Mouse (Mus musculus) liver, embryonic 16.5 days (tissue): ENCODE data around the gene Uvrag. TPM values are rescaled to one million over a fixed set of nuclear protein-coding genes. Genes with fewer than 3 reads are reported as not detected.
A peak's percentile ranks its signal among the peaks of the same experiment; 100 is the strongest.

Experiments used
- ATAC-seq: fragments of 200-750 bp; cut with Nextera tagmentation; 2 replicates; pipeline ENCODE4 v1.8.0; 2017; ENCODE audit warnings: low read depth, mild to moderate bottlenecking, moderate number of reproducible peaks, moderate library complexity
- H3K27ac ChIP-seq: fragments of 300-500 bp; sonication (generic); 2 replicates; pipeline ENCODE4 v1.5.1; 2014; ENCODE audit warnings: mild to moderate bottlenecking, low read length
- H3K27me3 ChIP-seq: fragments of 300-500 bp; sonication (generic); 2 replicates; pipeline ENCODE4 v1.6.1; 2014; ENCODE audit warnings: low read depth, low read length, mixed read lengths; ENCODE audit not compliant: control insufficient read depth, insufficient read depth
- H3K36me3 ChIP-seq: fragments of 300-500 bp; sonication (generic); 2 replicates; pipeline ENCODE4 v1.6.1; 2014; ENCODE audit warnings: mild to moderate bottlenecking; ENCODE audit not compliant: control insufficient read depth, insufficient read depth
- H3K4me1 ChIP-seq: fragments of 300-500 bp; sonication (generic); 2 replicates; pipeline ENCODE4 v1.6.1; 2014; ENCODE audit warnings: low read depth, low read length, mixed read lengths; ENCODE audit not compliant: control insufficient read depth
- H3K4me2 ChIP-seq: fragments of 300-500 bp; sonication (generic); 2 replicates; pipeline ENCODE4 v1.6.1; 2014; ENCODE audit warnings: low read depth, low read length, mixed read lengths
- H3K4me3 ChIP-seq: fragments of 300-500 bp; sonication (generic); 2 replicates; pipeline ENCODE4 v1.5.1; 2014; ENCODE audit warnings: low read depth, mild to moderate bottlenecking, low read length
- H3K9ac ChIP-seq: fragments of 300-500 bp; sonication (generic); 2 replicates; pipeline ENCODE4 v1.6.1; 2014; ENCODE audit warnings: low read depth, low read length
- H3K9me3 ChIP-seq: fragments of 300-500 bp; sonication (generic); replicated peaks from 2 replicates; pipeline ENCODE4 v1.6.1; 2016; ENCODE audit warnings: low read length; ENCODE audit not compliant: control insufficient read depth
- WGBS: fragments of 180-500 bp; shearing (Covaris S2); extraction: QIAGEN DNeasy Blood & Tissue Kit; methylation state at CpG from one replicate; pipeline ENCODE4 v1.1.7; 2014; ENCODE audit not compliant: insufficient replicate concordance; 5-methylcytosine and 5-hydroxymethylcytosine counted together
- polyA plus RNA-seq: library from polyadenylated mRNA; unstranded; fragments of >200 nt; fragmentation: Nextera tagmentation; extraction: Ambion mirVana; gene quantifications from 2 replicates; pipeline ENCODE4 v1.2.1, GENCODE M21; 2015

The Uvrag gene
- polyA plus RNA-seq, 1 experiment from 2014 or later = 8.2 TPM

DNA sequence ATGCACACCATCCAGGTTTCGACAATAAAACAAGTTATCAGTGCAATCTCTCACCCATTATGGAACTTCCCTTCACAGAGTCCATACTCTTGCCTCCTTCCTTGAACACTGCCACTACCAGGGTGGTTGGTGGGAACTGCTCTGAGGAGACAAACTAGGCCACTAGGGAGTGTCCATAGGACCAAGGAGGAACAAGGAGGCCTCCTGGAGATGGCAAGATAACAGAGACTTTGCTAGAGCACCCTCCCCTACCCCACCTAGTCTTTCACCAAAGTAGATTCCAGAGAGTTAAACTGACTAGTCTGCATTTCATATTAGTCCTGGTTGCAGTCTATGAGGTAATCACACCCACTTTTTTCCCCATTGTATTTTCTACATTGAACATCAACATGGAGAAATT is 39.2 kb upstream of the Uvrag start:
- H3K27me3 ChIP-seq = peaks cover 9% of the 10 kb centered on the region
- peak overlapping the region; percentile 36; the same call in 1 of the 2 replicates for H3K9ac ChIP-seq
- peak overlapping the region; percentile 78 for H3K4me2 ChIP-seq
- 36% methylated on average over 1 of the region's 1 CpGs for WGBS
- no peak for ATAC-seq
- peak overlapping the region; percentile 68 for H3K4me3 ChIP-seq
- H3K36me3 ChIP-seq = no peaks in the 10 kb centered on the region
- no peaks in the 10 kb centered on the region for H3K9me3 ChIP-seq
- no peak overlapping the region; the same call in 1 of the 2 replicates for H3K27ac ChIP-seq
- H3K4me1 ChIP-seq = peaks cover 18% of the 10 kb centered on the region

GRCm38 (mm10) chr7:99179271-99179670 is 38.3 kb upstream of the Uvrag start:
- Histone ChIP-seq H3K36me3 (no peaks in the 10 kb centered on the region), H3K4me3 (peak overlapping the region; percentile 68), H3K4me1 (peaks cover 18% of the 10 kb centered on the region), H3K27ac (no peak overlapping the region), H3K9me3 (no peaks in the 10 kb centered on the region), H3K9ac (no peak overlapping the region), H3K4me2 (peak overlapping the region; percentile 78; the same call in 1 of the 2 replicates), H3K27me3 (peaks cover 9% of the 10 kb centered on the region)
- no peak for ATAC-seq
- WGBS = 74% methylated on average over 9 of the region's 9 CpGs

- ATAC-seq = no peak
Measured at GRCm38 (mm10) chr7:99177386-99177785, 36.4 kb upstream of the Uvrag start.

DNA sequence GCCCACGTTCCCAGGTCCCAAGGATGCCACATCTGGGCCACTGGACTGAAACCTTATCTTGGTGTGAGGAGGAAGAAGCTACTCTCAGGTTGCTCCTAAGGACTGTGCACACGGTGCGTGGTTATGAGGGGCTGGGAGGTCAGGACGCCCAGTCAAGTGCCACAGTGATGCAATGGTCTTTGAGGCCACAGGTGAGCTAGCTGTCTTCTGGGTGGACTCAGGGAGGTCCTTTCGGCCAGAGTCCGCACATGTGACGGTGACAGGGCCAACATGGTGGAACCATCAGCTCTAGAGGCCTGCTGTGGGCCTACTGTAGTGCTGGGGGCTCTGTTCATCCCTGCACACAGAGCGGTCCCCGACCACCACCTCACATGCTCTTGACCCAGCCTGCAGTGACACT is 34.7 kb upstream of the Uvrag start:
- H3K9me3 ChIP-seq = no peaks in the 10 kb centered on the region
- no peak overlapping the region for H3K9ac ChIP-seq
- no peaks in the 10 kb centered on the region for H3K27me3 ChIP-seq
- peaks cover 17% of the 10 kb centered on the region for H3K4me1 ChIP-seq
- H3K36me3 ChIP-seq = no peaks in the 10 kb centered on the region
- H3K4me3 ChIP-seq = no peak overlapping the region
- 70% methylated on average over 9 of the region's 9 CpGs for WGBS
- H3K27ac ChIP-seq = no peak overlapping the region
- no peak overlapping the region for H3K4me2 ChIP-seq
- peak; percentile 32; the same call in 1 of the 2 replicates for ATAC-seq

More at GRCm38 (mm10) chr7:99177386-99177785, 36.4 kb upstream of the Uvrag start:
- no peak overlapping the region for H3K9ac ChIP-seq
- no peak overlapping the region for H3K4me3 ChIP-seq
- 66% methylated on average over 5 of the region's 5 CpGs for WGBS
- no peak overlapping the region for H3K27ac ChIP-seq
- no peaks in the 10 kb centered on the region for H3K9me3 ChIP-seq
- H3K4me2 ChIP-seq = no peak overlapping the region
- no peaks in the 10 kb centered on the region for H3K36me3 ChIP-seq
- peaks cover 8% of the 10 kb centered on the region for H3K27me3 ChIP-seq
- peaks cover 19% of the 10 kb centered on the region for H3K4me1 ChIP-seq

- no peak overlapping the region for H3K27ac ChIP-seq
- H3K4me2 ChIP-seq = no peak overlapping the region
- WGBS = 57% methylated on average over 11 of the region's 11 CpGs
Measured at GRCm38 (mm10) chr7:99175118-99175517, 34.2 kb upstream of the Uvrag start.

DNA sequence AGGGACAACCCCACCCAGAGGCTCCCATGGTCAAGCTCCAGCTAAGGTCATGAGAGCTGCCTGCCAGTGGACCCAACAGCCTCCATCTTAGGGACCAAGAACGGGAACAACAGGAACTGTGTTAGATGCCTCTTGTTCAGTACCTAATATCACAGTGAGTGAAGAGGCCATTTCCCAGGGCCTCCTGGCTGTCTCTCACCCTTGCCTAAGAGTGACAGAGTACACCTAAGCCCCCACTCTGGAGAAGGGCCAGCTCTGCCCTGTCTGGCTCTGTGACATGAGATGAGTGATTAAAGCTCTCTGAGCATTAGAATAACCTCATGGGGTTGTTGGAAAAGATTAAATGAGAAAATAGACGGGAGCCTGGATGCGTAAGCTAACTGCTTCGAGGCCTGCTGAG is 33.1 kb upstream of the Uvrag start:
- H3K36me3 ChIP-seq = no peaks in the 10 kb centered on the region
- H3K9ac ChIP-seq = no peak overlapping the region
- no peak overlapping the region for H3K4me3 ChIP-seq
- H3K4me1 ChIP-seq = peaks cover 19% of the 10 kb centered on the region
- H3K27ac ChIP-seq = 0 out of 2 replicates have a peak overlapping the region, but pooled peaks have one; percentile 5
- no peaks in the 10 kb centered on the region for H3K9me3 ChIP-seq
- 64% methylated on average over 4 of the region's 4 CpGs for WGBS
- no peaks in the 10 kb centered on the region for H3K27me3 ChIP-seq
- ATAC-seq = peak; percentile 27; the same call in 1 of the 2 replicates
- H3K4me2 ChIP-seq = no peak overlapping the region

More at GRCm38 (mm10) chr7:99175118-99175517, 34.2 kb upstream of the Uvrag start:
- no peaks in the 10 kb centered on the region for H3K36me3 ChIP-seq
- no peak for ATAC-seq
- H3K4me3 ChIP-seq = no peak overlapping the region
- no peaks in the 10 kb centered on the region for H3K27me3 ChIP-seq
- no peaks in the 10 kb centered on the region for H3K9me3 ChIP-seq
- H3K9ac ChIP-seq = no peak overlapping the region
- peaks cover 17% of the 10 kb centered on the region for H3K4me1 ChIP-seq

- peaks cover 28% of the 10 kb centered on the region for H3K4me1 ChIP-seq
- H3K36me3 ChIP-seq = no peaks in the 10 kb centered on the region
- no peaks in the 10 kb centered on the region for H3K27me3 ChIP-seq
- 51% methylated on average over 6 of the region's 6 CpGs for WGBS
- H3K4me3 ChIP-seq = no peak overlapping the region
- 0 out of 2 replicates have a peak overlapping the region, but pooled peaks have one; percentile 7 for H3K27ac ChIP-seq
- no peaks in the 10 kb centered on the region for H3K9me3 ChIP-seq
- H3K4me2 ChIP-seq = no peak overlapping the region
- no peak for ATAC-seq
- H3K9ac ChIP-seq = no peak overlapping the region
Measured at GRCm38 (mm10) chr7:99172898-99173297, 32.0 kb upstream of the Uvrag start.

- no peak for ATAC-seq
- no peak overlapping the region for H3K4me2 ChIP-seq
- no peak overlapping the region for H3K9ac ChIP-seq
- no peaks in the 10 kb centered on the region for H3K9me3 ChIP-seq
- no peaks in the 10 kb centered on the region; the same call in 1 of the 2 replicates for H3K36me3 ChIP-seq
- H3K27ac ChIP-seq = no peak overlapping the region; the same call in 1 of the 2 replicates
- no peak overlapping the region for H3K4me3 ChIP-seq
- H3K27me3 ChIP-seq = no peaks in the 10 kb centered on the region
- peaks cover 31% of the 10 kb centered on the region for H3K4me1 ChIP-seq
- 49% methylated on average over 10 of the region's 10 CpGs for WGBS
Measured at GRCm38 (mm10) chr7:99171730-99172463, 31.0 kb upstream of the Uvrag start.

DNA sequence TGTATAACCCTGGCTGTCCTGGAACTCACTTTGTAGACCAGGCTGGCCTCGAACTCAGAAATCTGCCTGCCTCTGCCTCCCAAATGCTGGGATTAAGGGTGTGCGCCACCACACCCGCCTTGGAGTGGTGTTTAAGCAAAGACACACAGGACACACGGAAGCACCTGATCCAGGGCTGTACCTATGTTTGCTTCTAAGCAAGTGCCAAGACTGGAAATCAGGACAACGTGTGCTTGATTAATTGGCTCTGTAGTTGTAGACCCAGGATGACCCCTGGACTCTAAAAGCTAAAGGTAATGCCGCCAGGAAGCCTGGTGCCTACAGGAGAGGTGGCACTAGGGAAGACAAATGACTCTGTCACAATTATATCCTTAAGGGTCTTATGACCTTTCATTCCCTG is 29.6 kb upstream of the Uvrag start:
- Histone ChIP-seq H3K4me2 (no peak overlapping the region), H3K27me3 (no peaks in the 10 kb centered on the region), H3K9me3 (no peaks in the 10 kb centered on the region), H3K9ac (no peak overlapping the region), H3K36me3 (no peaks in the 10 kb centered on the region; the same call in 1 of the 2 replicates), H3K4me3 (no peak overlapping the region), H3K4me1 (peaks cover 33% of the 10 kb centered on the region), H3K27ac (peak overlapping the region; percentile 72)
- no peak for ATAC-seq
- 72% methylated on average over 6 of the region's 6 CpGs for WGBS
